Mouse (Mus musculus) liver, embryonic 14.5 days (tissue): ENCODE measurements around the gene Cisd3.

Experiments
- CTCF ChIP-seq: IDR thresholded peaks from 2 replicates; pipeline ENCODE4 v1.5.1; 2016; ENCODE audit warnings: antibody characterized with exemption, low read depth, control low read depth
- EP300 ChIP-seq: IDR thresholded peaks from 2 replicates; pipeline ENCODE4 v1.6.1; 2016; ENCODE audit warnings: antibody characterized with exemption, low read depth

DNA sequence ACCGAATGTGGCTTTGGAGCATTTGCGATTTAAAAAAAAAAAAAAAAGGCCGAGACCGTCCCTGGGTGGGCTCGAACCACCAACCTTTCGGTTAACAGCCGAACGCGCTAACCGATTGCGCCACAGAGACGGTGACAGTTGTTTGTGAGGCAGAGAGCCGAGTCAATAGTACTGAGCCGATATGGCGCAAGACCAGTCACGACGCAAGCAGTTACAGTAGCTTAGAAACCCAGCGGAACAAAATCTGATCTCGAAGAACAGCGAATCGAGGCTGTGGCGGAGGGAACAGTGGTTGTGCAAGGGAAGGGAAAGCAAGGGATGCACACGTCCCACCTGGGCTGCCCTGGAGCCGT, 16.7 kb downstream of the Cisd3 start:
- TF ChIP-seq CTCF, result no peak
- TF ChIP-seq EP300, result 0 out of 2 replicates have a peak, but pooled peaks have one; percentile 13
